Mouse (Mus musculus): ENCODE measurements around the gene Tagln2.

DNA sequence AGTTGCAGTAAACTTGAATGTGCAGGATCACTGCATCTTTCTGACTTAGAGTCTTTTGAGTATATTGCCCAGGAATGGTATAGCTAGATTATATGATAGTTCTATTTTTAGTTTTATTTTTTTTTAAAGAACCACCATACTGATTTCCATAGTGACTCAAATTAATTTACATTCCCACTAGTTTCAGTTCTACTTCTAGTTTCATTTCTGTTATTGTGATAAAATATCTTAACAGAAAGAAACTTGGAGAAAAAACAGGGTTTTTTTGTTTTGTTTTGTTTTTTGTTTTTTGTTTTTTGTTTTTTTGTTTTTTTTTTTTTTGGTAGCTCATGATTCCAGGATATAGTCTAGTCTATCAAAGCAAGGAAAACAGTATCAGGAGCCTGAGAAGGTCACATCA, 26.9 kb upstream of the Tagln2 start:
- no peak for TF ChIP-seq CTCF (IDR thresholded peaks at IDR 0.05; ENCODE audit: low read depth)
- TF ChIP-seq EP300 (IDR thresholded peaks at IDR 0.05; ENCODE audit: low read depth) = no peak

All from heart, postnatal 0 days (tissue).